Mouse (Mus musculus): ENCODE data around the gene Zfand2b.

DNA sequence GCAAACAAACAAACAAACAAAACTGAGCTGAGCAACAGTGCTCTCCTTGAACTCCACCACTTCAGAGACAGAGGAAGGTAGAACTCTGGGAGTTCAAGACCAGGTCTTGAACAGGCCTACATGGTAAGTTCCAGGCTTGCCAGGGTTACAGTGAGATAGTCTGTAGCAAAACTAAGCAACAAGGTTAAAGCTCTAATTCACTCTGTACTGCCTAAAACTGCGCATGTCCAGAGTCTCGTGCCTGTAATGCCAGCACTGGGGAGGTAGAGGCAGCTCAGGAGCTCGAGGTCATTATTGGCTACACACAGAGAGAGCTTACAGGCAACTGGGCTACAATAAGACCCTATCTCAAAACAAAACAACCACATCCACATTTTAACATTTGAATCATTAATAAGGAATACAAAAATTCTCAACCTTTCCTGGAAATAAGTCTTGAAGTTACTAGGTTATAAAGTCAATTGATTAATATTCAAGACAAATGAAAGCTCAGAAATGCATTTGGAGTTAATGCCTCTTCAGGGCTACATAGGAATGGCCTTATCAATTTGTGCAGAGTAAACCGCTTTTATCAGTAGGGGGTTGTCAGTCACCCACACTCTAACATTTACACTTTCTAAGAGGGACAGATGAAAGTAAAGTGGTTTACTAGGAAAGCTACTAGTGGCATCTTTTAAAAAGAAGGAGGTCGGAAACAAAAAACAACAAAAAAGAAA lies 8.7 kb upstream of the Zfand2b start:
- TF ChIP-seq CTCF (IDR thresholded peaks at IDR 0.05; ENCODE audit: control insufficient read depth, insufficient read depth, insufficient replicate concordance, low read depth, low read length) (no peak), POLR2A (IDR thresholded peaks at IDR 0.05; ENCODE audit: control insufficient read depth, low read depth, low read length) (no peak)

Data from testis, adult 2 months (tissue).